Mouse (Mus musculus) lung, embryonic 14.5 days (tissue): ENCODE results near the gene Hoxc4. TPM values are rescaled to one million over a fixed set of nuclear protein-coding genes. Genes with fewer than 3 reads are reported as not detected.

ENCODE experiments used
- ATAC-seq: fragments of 200-750 bp; cut with Nextera tagmentation; 2 replicates; pipeline ENCODE4 v1.8.0; 2017; ENCODE audit warnings: mild to moderate bottlenecking, moderate TSS enrichment, moderate library complexity; ENCODE audit not compliant: insufficient read depth
- DNase-seq: peaks from one replicate; pipeline ENCODE4 v3.0.0-alpha.2; 2015
- H3K27ac ChIP-seq: fragments of 300-500 bp; sonication (generic); 2 replicates; pipeline ENCODE4 v1.5.1; 2014; ENCODE audit warnings: low read depth, mild to moderate bottlenecking, moderate library complexity
- H3K27me3 ChIP-seq: fragments of 300-500 bp; sonication (generic); 2 replicates; pipeline ENCODE4 v1.6.1; 2014; ENCODE audit warnings: low read length, control low read depth; ENCODE audit not compliant: insufficient read depth
- H3K36me3 ChIP-seq: fragments of 300-500 bp; sonication (generic); 2 replicates; pipeline ENCODE4 v1.6.1; 2014; ENCODE audit warnings: control low read depth; ENCODE audit not compliant: insufficient read depth
- H3K4me1 ChIP-seq: fragments of 300-500 bp; sonication (generic); 2 replicates; pipeline ENCODE4 v1.6.1; 2014; ENCODE audit warnings: antibody characterized with exemption, control low read depth; ENCODE audit not compliant: insufficient read depth
- H3K4me2 ChIP-seq: fragments of 300-500 bp; sonication (generic); 2 replicates; pipeline ENCODE4 v1.6.1; 2014; ENCODE audit warnings: mild to moderate bottlenecking
- H3K4me3 ChIP-seq: fragments of 300-500 bp; sonication (generic); 2 replicates; pipeline ENCODE4 v1.5.1; 2014; ENCODE audit warnings: low read depth, low read length
- H3K9ac ChIP-seq: fragments of 300-500 bp; sonication (generic); 2 replicates; pipeline ENCODE4 v1.6.1; 2014
- H3K9me3 ChIP-seq: fragments of 300-500 bp; sonication (generic); 2 replicates; pipeline ENCODE4 v1.6.1; 2016; ENCODE audit warnings: low read depth, low read length, control low read depth
- CTCF ChIP-seq: IDR thresholded peaks from 2 replicates; pipeline ENCODE4 v1.5.1; 2016; ENCODE audit warnings: antibody characterized with exemption, low read depth
- WGBS: fragments of 180-500 bp; shearing (Covaris S2); extraction: QIAGEN DNeasy Blood & Tissue Kit; methylation state at CpG from one replicate; pipeline ENCODE4 v1.1.7; 2014; 5-methylcytosine and 5-hydroxymethylcytosine counted together
- polyA plus RNA-seq: library from polyadenylated mRNA; unstranded; fragments of >200 nt; fragmentation: Nextera tagmentation; extraction: Ambion mirVana; gene quantifications from 2 replicates; pipeline ENCODE4 v1.2.1, GENCODE M21; 2014

Gene Hoxc4
- polyA plus RNA-seq, 1 experiment from 2014 or later, result 2.1 TPM

DNA sequence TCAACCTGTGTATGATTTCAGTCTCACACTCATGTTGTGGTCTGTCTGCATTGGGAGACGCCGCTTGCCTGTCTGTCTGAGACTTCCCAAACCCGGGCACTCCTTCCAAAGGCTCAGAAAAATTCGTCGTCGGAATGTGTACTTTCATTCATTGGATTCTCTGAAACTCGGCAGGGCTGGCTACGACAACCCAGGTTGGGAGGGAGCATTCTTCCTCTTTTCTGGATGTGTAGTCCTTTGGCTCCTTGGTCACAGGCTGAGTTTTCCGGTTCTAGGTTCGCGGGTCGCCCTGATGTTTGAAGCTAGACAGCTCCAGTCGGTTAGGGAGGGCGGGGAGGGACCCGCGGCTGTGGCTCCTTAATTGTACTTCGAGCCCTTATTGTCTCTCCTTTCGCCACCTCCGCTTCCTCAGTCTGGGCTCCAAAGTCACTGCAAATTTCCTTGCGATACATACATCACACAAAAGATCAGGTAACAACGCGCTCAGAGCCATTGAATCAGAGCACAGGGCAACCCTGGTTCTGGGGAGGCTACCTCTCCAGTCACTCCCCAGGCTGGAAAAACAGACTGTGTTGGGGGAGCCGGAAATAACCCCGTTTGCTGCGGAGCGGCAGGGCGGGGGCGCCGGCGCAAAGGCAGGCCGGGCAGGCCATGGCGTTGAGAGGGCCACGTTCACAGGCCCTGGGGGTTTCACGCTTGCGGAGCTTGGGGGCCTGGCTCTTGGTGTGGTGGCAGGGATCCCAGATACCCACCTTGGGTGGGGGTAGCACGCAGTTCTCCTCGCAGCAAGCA, 41.9 kb upstream of the Hoxc4 start:
- DNase-seq, result no peak
- no peak overlapping the region for H3K9ac ChIP-seq
- ATAC-seq, result no peak
- no peak for TF ChIP-seq CTCF
- peak overlapping the region; percentile 33 for H3K4me2 ChIP-seq
- H3K9me3 ChIP-seq, result no peaks in the 10 kb centered on the region
- H3K4me1 ChIP-seq, result 0 out of 2 replicates have a peak, but pooled peaks cover 2% of the 10 kb centered on the region
- H3K27ac ChIP-seq, result no peak overlapping the region
- H3K4me3 ChIP-seq, result peak overlapping the region; percentile 10; the same call in 1 of the 2 replicates
- H3K36me3 ChIP-seq, result no peaks in the 10 kb centered on the region
- WGBS, result 1% methylated on average over 37 of the region's 37 CpGs
- peaks cover 100% of the 10 kb centered on the region for H3K27me3 ChIP-seq

DNA sequence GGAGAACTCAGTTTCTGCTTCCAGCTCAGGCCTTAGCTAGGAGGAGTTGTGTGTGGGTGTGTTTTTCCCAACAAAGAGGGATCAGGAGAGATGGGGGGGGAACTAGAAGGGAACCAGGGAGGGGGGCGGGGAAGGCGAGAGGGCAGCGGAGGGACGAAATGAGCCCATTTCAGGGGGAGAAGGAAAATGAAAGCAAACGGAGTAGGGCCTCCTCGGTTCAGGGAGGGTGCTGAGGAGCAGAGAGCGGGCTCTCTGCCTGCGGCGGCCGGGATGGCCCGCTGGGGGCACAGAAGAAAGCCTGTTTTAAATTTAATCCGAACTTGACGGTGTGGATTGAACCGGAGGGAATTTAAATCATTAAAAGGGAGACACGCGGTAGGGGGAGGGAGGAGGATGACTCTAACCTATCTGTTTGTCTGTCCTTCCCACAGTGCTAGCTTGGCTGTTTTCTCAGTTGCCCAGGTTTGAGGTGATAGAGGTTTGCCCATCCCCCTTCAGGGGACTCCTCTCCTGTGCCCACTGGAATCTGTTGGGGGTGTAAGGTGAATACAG, 41.2 kb upstream of the Hoxc4 start:
- Histone ChIP-seq H3K36me3 (no peaks in the 10 kb centered on the region), H3K4me3 (peak overlapping the region; percentile 10; the same call in 1 of the 2 replicates), H3K27me3 (peaks cover 100% of the 10 kb centered on the region), H3K4me2 (peak overlapping the region; percentile 33), H3K4me1 (0 out of 2 replicates have a peak, but pooled peaks cover 2% of the 10 kb centered on the region), H3K9me3 (no peaks in the 10 kb centered on the region), H3K9ac (no peak overlapping the region), H3K27ac (no peak overlapping the region)
- ATAC-seq (no peak), DNase-seq (no peak)
- TF ChIP-seq CTCF, result no peak
- 2% methylated on average over 16 of the region's 16 CpGs for WGBS

GRCm38 (mm10) chr15:102978615-102979515, 39.9 kb upstream of the Hoxc4 start:
- no peak for ATAC-seq
- Histone ChIP-seq H3K4me2 (no peak overlapping the region), H3K27ac (no peak overlapping the region), H3K4me1 (0 out of 2 replicates have a peak, but pooled peaks cover 2% of the 10 kb centered on the region), H3K9me3 (no peaks in the 10 kb centered on the region), H3K4me3 (no peak overlapping the region), H3K27me3 (peaks cover 100% of the 10 kb centered on the region), H3K9ac (no peak overlapping the region), H3K36me3 (no peaks in the 10 kb centered on the region)
- DNase-seq, result no peak
- 1% methylated on average over 13 of the region's 13 CpGs for WGBS
- TF ChIP-seq CTCF, result no peak

DNA sequence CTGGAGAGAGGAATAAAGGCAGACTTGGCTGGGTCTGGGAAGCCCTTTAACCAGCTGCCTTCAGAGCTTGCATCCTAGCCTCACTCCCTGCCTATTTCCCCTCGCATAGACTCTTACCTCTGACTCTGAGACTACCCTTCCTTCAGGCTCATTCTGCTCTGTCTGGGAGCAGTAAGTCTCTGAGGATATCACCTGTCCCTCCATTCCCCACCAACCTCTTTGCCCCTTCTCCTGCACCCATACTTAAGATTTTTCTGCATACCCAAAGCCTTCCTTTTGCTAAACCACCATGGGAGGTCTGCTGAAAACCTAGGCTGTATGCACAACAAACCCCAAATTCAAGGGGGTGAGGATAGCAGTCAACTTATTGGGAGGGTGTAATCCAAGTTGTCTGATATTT, 38.8 kb upstream of the Hoxc4 start:
- ATAC-seq, result no peak

GRCm38 (mm10) chr15:102980352-102980751, 38.4 kb upstream of the Hoxc4 start:
- H3K4me3 ChIP-seq, result no peak overlapping the region
- 5% methylated on average over 11 of the region's 11 CpGs for WGBS
- no peak overlapping the region for H3K9ac ChIP-seq
- H3K4me2 ChIP-seq, result no peak overlapping the region
- peaks cover 100% of the 10 kb centered on the region for H3K27me3 ChIP-seq
- H3K9me3 ChIP-seq, result no peaks in the 10 kb centered on the region
- no peak overlapping the region for H3K27ac ChIP-seq
- TF ChIP-seq CTCF, result no peak
- no peak for DNase-seq
- no peak for ATAC-seq
- H3K4me1 ChIP-seq, result 0 out of 2 replicates have a peak, but pooled peaks cover 2% of the 10 kb centered on the region
- H3K36me3 ChIP-seq, result no peaks in the 10 kb centered on the region

More for the DNA sequence above, 38.8 kb upstream of the Hoxc4 start:
- no peak for TF ChIP-seq CTCF
- Histone ChIP-seq H3K27ac (no peak overlapping the region), H3K4me2 (no peak overlapping the region), H3K4me1 (0 out of 2 replicates have a peak, but pooled peaks cover 2% of the 10 kb centered on the region), H3K4me3 (no peak overlapping the region), H3K36me3 (no peaks in the 10 kb centered on the region), H3K27me3 (peaks cover 100% of the 10 kb centered on the region), H3K9me3 (no peaks in the 10 kb centered on the region), H3K9ac (no peak overlapping the region)
- no peak for DNase-seq
- 0% methylated on average over 1 of the region's 1 CpGs for WGBS

DNA sequence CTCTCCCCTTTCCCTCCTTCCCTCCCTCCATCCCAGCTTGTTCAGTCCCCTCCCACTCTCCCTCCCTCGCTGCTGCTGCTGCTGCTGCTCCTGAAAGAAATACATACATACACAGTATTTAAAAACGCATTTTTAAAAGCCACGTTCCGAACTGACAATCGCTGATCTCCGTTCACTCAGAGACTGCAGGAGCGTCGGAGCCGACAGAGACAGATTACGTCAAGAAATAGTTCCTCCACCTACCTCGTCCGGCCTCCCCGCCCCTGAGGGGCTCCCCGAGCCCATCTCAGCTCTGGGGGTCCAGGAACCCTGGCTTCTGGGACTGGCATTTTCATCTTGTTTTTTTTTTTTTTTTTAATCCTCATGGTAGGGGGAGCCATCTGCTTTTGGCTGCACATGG, 37.8 kb upstream of the Hoxc4 start:
- H3K9me3 ChIP-seq, result no peaks in the 10 kb centered on the region
- 0% methylated on average over 14 of the region's 14 CpGs for WGBS
- no peak for DNase-seq
- TF ChIP-seq CTCF, result no peak
- H3K27ac ChIP-seq, result no peak overlapping the region
- H3K4me3 ChIP-seq, result peak overlapping the region; percentile 26; the same call in 1 of the 2 replicates
- no peak for ATAC-seq
- 0 out of 2 replicates have a peak, but pooled peaks cover 2% of the 10 kb centered on the region for H3K4me1 ChIP-seq
- H3K4me2 ChIP-seq, result peak overlapping the region; percentile 46; the same call in 1 of the 2 replicates
- H3K9ac ChIP-seq, result no peak overlapping the region
- H3K27me3 ChIP-seq, result peaks cover 100% of the 10 kb centered on the region
- H3K36me3 ChIP-seq, result no peaks in the 10 kb centered on the region
